In the genomic region with DNA sequence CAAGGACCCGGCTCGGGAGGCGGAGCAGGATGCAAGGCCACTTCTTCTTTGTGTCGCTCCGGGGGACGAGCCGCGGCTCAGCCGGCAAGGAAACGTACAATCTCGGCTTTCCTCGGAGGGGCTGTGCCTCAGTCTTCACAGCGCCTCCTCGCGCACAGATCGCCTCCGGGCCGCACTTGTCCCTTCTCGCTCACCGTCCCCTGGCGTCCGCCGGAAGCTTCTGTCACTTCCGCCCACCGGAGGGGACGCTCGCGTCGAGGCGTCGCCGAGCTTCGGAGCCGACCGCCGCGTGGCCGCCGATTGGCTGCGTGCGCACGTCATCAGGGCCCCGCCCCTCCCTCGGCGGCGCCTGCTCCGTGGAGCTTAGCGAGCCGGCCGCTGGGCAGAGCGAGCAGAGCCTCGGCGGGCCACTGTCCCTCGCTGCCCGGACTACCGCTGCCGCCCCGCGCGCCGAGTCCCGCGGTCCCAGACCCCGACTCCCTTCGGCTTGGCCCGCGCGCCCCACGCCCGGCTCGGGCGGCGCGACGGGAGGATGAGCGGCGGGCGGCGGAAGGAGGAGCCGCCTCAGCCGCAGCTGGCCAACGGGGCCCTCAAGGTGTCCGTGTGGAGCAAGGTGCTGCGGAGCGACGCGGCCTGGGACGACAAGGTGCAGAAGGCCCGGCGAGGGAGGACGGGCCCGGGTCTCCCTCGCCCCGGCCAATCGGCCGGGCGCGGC, we compare ENCODE assay signal across 7 mouse cellular contexts. TPM values are rescaled to one million over a fixed set of nuclear protein-coding genes. Genes with fewer than 3 reads are reported as not detected.
DNase-seq lines count a peak whose midpoint lies in the region; ATAC-seq and TF ChIP-seq lines count a peak whose summit lies in the region.

A gene (plus strand): TSS at position 357 of the 715 bp plus-strand sequence.

- DNase-seq in adrenal gland, adult 8-10 months, result peak; percentile 97
- peak; percentile 96 for DNase-seq in embryo, embryonic 9.5 days (ENCODE audit: extremely low spot score)
- no peak for DNase-seq in gonadal fat pad, adult 2 months (ENCODE audit: low read depth)
- DNase-seq in left cerebral cortex, postnatal 4 days, result peak; percentile 98

- H3K9me3 ChIP-seq in intestine, postnatal 0 days (ENCODE audit: control insufficient read depth), result no peaks in the 10 kb centered on the region
- no peaks in the 10 kb centered on the region for H3K9me3 ChIP-seq in midbrain, embryonic 12.5 days

- intact Hi-C loops in left cerebral cortex, postnatal 4 days (cut with DNase I), result no loop called here

- peak; percentile 91 for TF ChIP-seq CTCF in intestine, postnatal 0 days (IDR thresholded peaks at IDR 0.05; ENCODE audit: low read depth)
- peak; percentile 36 for TF ChIP-seq CTCF in small intestine, adult 2 months (IDR thresholded peaks at IDR 0.05; ENCODE audit: extremely low read depth, insufficient read length, insufficient replicate concordance, low read depth, low read length)

- H3K9ac ChIP-seq in intestine, postnatal 0 days (ENCODE audit: low read depth, low read length), result peak within 1 kb of the TSS; percentile 96
- H3K9ac ChIP-seq in midbrain, embryonic 12.5 days (replicated peaks), result peak within 1 kb of the TSS; percentile 98

- H3K4me3 ChIP-seq in intestine, postnatal 0 days (ENCODE audit: low read depth, low read length), result peak within 1 kb of the TSS; percentile 97
- H3K4me3 ChIP-seq in midbrain, embryonic 12.5 days, result peak within 1 kb of the TSS; percentile 94
- H3K4me3 ChIP-seq in small intestine, adult 2 months (ENCODE audit: low read depth, low read length), result peak within 1 kb of the TSS; percentile 93

- peak; percentile 92 for TF ChIP-seq POLR2A in small intestine, adult 2 months (IDR thresholded peaks at IDR 0.05; ENCODE audit: low read depth, low read length)

- H3K4me2 ChIP-seq in intestine, postnatal 0 days (replicated peaks; ENCODE audit: low read depth), result peak within 1 kb of the TSS; percentile 80
- H3K4me2 ChIP-seq in midbrain, embryonic 12.5 days (replicated peaks), result peak within 1 kb of the TSS; percentile 83

- peak within 1 kb of the TSS; percentile 97 for H3K27ac ChIP-seq in intestine, postnatal 0 days (ENCODE audit: low read depth, low read length)
- peak within 1 kb of the TSS; percentile 90 for H3K27ac ChIP-seq in midbrain, embryonic 12.5 days (replicated peaks)
- peak within 1 kb of the TSS; percentile 95 for H3K27ac ChIP-seq in small intestine, adult 2 months (ENCODE audit: insufficient read depth, low read depth, low read length)

- ATAC-seq in intestine, postnatal 0 days, result peak; percentile 93
- ATAC-seq in midbrain, embryonic 12.5 days (ENCODE audit: low FRiP score, low read depth), result peak; percentile 98

- under 1% methylated on average over 78 of the region's 98 CpGs for WGBS in intestine, postnatal 0 days
- WGBS in midbrain, embryonic 12.5 days, result under 1% methylated on average over 98 of the region's 98 CpGs
- WGBS in small intestine, adult 2 months, result under 1% methylated on average over 98 of the region's 98 CpGs

- 0 out of 2 replicates have a peak, but pooled peaks cover 9% of the 10 kb centered on the region for H3K4me1 ChIP-seq in intestine, postnatal 0 days (replicated peaks; ENCODE audit: control insufficient read depth, insufficient read depth, low read length)
- peaks cover 23% of the 10 kb centered on the region for H3K4me1 ChIP-seq in midbrain, embryonic 12.5 days
- H3K4me1 ChIP-seq in small intestine, adult 2 months (ENCODE audit: control insufficient read depth, insufficient read depth, insufficient read length, low read length), result no peaks in the 10 kb centered on the region; the same call in 1 of the 2 replicates

- H3K27me3 ChIP-seq in intestine, postnatal 0 days (replicated peaks; ENCODE audit: control insufficient read depth, insufficient read depth, low read length), result no peaks in the 10 kb centered on the region
- H3K27me3 ChIP-seq in midbrain, embryonic 12.5 days, result no peaks in the 10 kb centered on the region
- H3K27me3 ChIP-seq in small intestine, adult 2 months (ENCODE audit: control insufficient read depth, insufficient read depth, low read length), result no peaks in the 10 kb centered on the region

- H3K36me3 ChIP-seq in intestine, postnatal 0 days (ENCODE audit: control insufficient read depth, insufficient read depth), result peaks cover 11% of the 10 kb centered on the region; the same call in 1 of the 2 replicates
- H3K36me3 ChIP-seq in midbrain, embryonic 12.5 days, result peaks cover 33% of the 10 kb centered on the region
- peaks cover 24% of the 10 kb centered on the region for H3K36me3 ChIP-seq in small intestine, adult 2 months (ENCODE audit: control insufficient read depth, insufficient read depth, low read length)

RNA-seq across cellular contexts. Expression of the gene that starts here (rescaled TPM):
- 100 to 1,000 TPM; 134 to 305 (median 233) TPM for total RNA-seq in adrenal gland, adult 8-10 months (2022)
- 86.2 and 99.5 TPM in 2 replicates for polyA plus RNA-seq in gonadal fat pad, adult 2 months (2012; rRNA removed)
- polyA plus RNA-seq in intestine, postnatal 0 days (2015; fragmentation: Nextera tagmentation; extraction: Ambion mirVana), result 272 and 279 TPM in 2 replicates
- total RNA-seq in left cerebral cortex, postnatal 4 days (2021), result 100 to 1,000 TPM; 104 to 105 TPM
- 175 and 176 TPM in 2 replicates for polyA plus RNA-seq in midbrain, embryonic 12.5 days (2016; fragmentation: Nextera tagmentation; extraction: Ambion mirVana)
- polyA plus RNA-seq in small intestine, adult 2 months (2012; rRNA removed), result 105 and 148 TPM in 2 replicates
